Mouse (Mus musculus) testis, adult 2 months (tissue): ENCODE data around the gene Rsph3a.

Experiments used
- CTCF ChIP-seq: fragments of 200-500 bp; IDR thresholded peaks from 2 replicates; pipeline ENCODE4 v1.5.1; 2012; ENCODE audit warnings: low read depth, mild to moderate bottlenecking, inconsistent platforms, low read length, moderate library complexity; ENCODE audit not compliant: control insufficient read depth, insufficient read depth, insufficient replicate concordance
- POLR2A ChIP-seq: fragments of 200-500 bp; IDR thresholded peaks from 2 replicates; pipeline ENCODE4 v1.6.1; 2012; ENCODE audit warnings: low read depth, mild to moderate bottlenecking, inconsistent platforms, low read length, moderate library complexity; ENCODE audit not compliant: control insufficient read depth

DNA sequence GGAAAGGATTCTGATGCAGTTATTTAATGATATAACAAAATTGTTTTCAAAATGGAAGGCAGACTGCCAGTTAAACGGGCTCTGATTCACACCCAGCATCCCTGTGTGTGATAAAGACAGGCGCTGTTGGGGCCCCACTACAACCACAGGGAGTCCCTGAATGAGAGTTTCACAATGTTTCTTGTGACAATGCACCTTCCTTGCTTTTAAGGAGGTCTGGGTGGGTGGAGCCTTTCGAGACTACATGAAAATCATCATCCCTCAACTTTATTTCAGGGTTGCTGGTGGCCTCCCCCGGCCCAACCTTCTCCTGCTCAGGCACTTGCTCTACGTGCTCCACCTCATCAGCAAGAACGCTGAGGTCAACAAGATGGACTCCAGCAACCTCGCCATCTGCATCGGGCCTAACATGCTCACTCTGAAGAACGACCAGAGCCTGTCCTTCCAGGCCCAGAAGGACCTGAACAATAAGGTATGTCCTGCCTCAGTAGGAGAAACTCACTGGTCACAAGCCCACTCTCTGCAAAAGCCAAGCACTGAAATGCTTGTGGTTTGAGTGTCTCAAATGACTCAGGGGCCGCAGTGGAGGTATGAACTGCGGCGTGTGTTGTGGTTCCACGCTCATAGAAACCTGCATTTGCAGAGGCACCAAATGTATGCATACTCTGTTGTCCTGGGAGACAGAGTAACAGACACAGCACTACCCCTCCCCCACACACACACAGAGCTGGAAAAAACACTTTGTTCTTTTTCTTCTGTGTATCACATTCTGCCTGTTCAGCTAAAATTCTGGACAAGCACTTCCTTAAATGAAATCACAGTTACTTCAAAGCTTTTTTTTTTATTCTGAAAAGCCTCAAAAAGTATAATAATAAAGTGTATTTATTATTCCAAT lies 14.1 kb upstream of the Rsph3a start:
- TF ChIP-seq POLR2A (no peak), CTCF (no peak)
